Mouse (Mus musculus) ES-Bruce4 (cell line): ENCODE measurements around the gene Mapk6. TPM values are rescaled to one million over a fixed set of nuclear protein-coding genes. Genes with fewer than 3 reads are reported as not detected.

Experiments used
- H3K27ac ChIP-seq: 2 replicates; pipeline ENCODE4 v1.5.1; 2012; ENCODE audit warnings: low read length, inconsistent platforms; ENCODE audit not compliant: insufficient read depth
- H3K27me3 ChIP-seq: 2 replicates; pipeline ENCODE4 v1.6.1; 2012; ENCODE audit warnings: mild to moderate bottlenecking, low read length, inconsistent platforms; ENCODE audit not compliant: control insufficient read depth, poor library complexity, insufficient read depth, severe bottlenecking
- H3K36me3 ChIP-seq: 2 replicates; pipeline ENCODE4 v1.6.1; 2012; ENCODE audit warnings: inconsistent platforms, mild to moderate bottlenecking, low read length, moderate library complexity; ENCODE audit not compliant: control insufficient read depth, poor library complexity, insufficient read depth, severe bottlenecking
- H3K4me1 ChIP-seq: one replicate; pipeline ENCODE4 v1.8.1; 2011; ENCODE audit warnings: low read length; ENCODE audit not compliant: control insufficient read depth, insufficient read depth
- H3K4me3 ChIP-seq: 2 replicates; pipeline ENCODE4 v1.5.1; 2011; ENCODE audit warnings: low read depth, mild to moderate bottlenecking, low read length
- H3K9ac ChIP-seq: 2 replicates; pipeline ENCODE4 v1.6.1; 2012; ENCODE audit warnings: low read depth, mild to moderate bottlenecking, inconsistent platforms; ENCODE audit not compliant: poor library complexity, severe bottlenecking
- H3K9me3 ChIP-seq: replicated peaks from 2 replicates; pipeline ENCODE4 v1.6.1; 2012; ENCODE audit warnings: mild to moderate bottlenecking, low read length, inconsistent platforms; ENCODE audit not compliant: control insufficient read depth, poor library complexity, insufficient read depth, severe bottlenecking
- CTCF ChIP-seq: IDR thresholded peaks from one replicate; pipeline ENCODE4 v1.8.1; 2011; ENCODE audit warnings: low read depth, low read length
- EP300 ChIP-seq: IDR thresholded peaks from 2 replicates; pipeline ENCODE4 v1.6.1; 2011; ENCODE audit warnings: low read depth, low read length; ENCODE audit not compliant: insufficient read depth
- POLR2A ChIP-seq: IDR thresholded peaks from one replicate; pipeline ENCODE4 v1.8.1; 2011; ENCODE audit warnings: low read length; ENCODE audit not compliant: insufficient read depth
- polyA plus RNA-seq: library from polyadenylated mRNA; stranded (reverse); fragments of >200 nt; gene quantifications from 2 replicates; pipeline ENCODE4 v1.2.4, GENCODE M21; 2011; ENCODE audit warnings: low read depth; ENCODE audit not compliant: missing spikeins, insufficient read depth, insufficient read length

Gene Mapk6
- polyA plus RNA-seq, 1 experiment: 147 TPM

DNA sequence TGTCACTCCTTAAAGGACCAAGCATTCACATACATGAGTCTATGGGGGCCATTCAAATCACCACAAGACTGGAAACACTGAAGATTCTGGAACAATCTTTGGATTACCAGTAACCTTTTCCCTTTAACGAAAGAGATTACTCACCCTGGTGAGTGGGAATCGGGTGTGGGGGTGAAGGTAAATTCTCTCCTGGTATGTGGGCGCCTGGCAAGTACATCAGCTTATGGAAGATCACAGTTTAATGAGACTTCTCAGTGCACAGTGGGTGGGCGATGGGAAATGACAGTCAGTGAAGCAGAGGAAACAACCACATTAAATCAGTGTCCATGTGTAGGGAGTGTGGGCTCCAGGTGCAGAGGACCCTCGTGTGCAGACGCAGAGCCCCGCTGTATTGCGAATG, 79.0 kb downstream of the Mapk6 start:
- TF ChIP-seq EP300 (no peak), POLR2A (no peak), CTCF (no peak)
- Histone ChIP-seq H3K27ac (no peak overlapping the region), H3K4me3 (no peak overlapping the region), H3K4me1 (no peaks in the 10 kb centered on the region), H3K36me3 (no peaks in the 10 kb centered on the region), H3K9ac (no peak overlapping the region), H3K27me3 (no peaks in the 10 kb centered on the region), H3K9me3 (no peaks in the 10 kb centered on the region)

DNA sequence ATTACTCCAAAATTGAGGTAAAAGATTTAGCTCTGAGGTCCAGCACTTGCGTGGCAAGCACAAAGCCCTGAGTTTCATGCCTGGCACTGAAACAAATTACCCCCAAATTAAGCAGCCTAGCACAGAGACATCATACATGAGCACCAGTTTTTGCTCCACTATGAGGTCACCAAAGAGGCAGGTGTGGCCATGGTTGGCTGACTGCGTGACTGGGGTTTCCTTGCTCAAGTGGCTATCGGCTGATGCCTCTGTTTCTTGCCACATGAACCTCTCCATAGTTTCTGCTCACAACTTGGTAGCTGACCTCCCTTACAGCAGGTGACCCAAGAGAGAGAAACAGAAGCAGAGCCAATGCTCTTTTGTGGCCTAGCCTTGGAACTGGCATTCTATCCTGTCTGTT, 81.8 kb downstream of the Mapk6 start:
- TF ChIP-seq CTCF (no peak), POLR2A (no peak), EP300 (no peak)
- Histone ChIP-seq H3K27me3 (no peaks in the 10 kb centered on the region), H3K36me3 (no peaks in the 10 kb centered on the region), H3K9ac (no peak overlapping the region), H3K4me1 (no peaks in the 10 kb centered on the region), H3K4me3 (no peak overlapping the region), H3K27ac (no peak overlapping the region), H3K9me3 (no peaks in the 10 kb centered on the region)

DNA sequence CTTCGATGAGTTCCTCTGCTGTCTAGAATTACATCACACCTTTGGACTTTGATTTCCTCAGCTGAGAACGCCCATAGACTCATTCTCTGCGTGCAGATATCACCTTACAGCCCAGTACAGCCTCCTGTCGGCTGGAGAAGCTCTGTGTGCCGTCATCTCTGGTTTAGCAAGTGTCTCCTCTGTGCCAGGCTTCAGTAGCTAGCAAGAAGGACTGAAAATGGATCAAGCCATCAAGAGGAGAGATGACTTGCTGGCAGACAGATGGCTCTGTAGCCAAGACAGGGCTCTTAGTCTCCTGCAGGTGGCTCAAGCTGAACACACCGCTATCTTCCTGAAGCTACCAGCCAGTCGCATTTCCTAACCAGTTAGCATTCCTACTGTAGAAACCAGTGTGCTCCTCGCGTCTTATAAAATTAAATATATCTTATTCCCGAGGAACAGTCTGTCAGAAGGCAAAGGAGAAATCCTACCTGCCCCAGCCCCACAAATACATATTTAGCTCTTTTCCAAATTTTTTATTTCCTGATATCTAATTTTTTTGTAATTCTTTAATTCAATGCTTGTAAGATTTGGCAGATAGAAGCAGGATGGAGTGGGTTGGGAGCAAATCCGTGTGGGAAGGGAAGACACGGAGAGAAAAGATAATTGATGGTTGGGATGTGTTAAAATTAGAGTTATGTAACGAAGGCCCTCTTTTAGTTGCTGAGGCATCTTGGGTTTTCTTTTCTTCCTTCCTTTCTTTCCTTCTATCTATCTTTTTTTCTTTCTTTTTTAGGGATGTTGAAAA, 87.5 kb downstream of the Mapk6 start:
- no peak overlapping the region for H3K4me3 ChIP-seq
- TF ChIP-seq CTCF: no peak
- TF ChIP-seq EP300: no peak
- TF ChIP-seq POLR2A: no peak
- no peak overlapping the region for H3K9ac ChIP-seq
- H3K27me3 ChIP-seq: no peaks in the 10 kb centered on the region
- peaks cover 4% of the 10 kb centered on the region for H3K4me1 ChIP-seq
- no peaks in the 10 kb centered on the region for H3K36me3 ChIP-seq
- H3K9me3 ChIP-seq: no peaks in the 10 kb centered on the region
- H3K27ac ChIP-seq: no peak overlapping the region

DNA sequence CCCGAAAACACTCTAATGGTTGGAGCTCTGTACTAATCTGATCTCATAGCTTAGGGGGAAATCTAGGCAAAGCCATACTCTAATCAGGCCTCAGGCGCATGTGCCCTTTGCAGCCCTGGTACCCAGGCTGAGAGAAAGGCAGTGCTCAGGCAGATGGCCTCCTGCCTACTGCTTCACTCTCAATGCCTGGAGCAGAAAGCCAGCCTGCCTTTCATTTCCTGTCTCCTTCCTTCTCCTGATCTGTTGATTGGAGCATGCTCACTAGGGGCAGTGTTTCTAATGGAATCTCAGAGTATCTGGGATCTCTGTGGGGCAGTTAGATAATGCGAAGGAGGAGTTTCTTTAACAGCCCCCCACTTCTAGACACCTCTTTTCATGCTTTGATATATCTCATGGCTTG, 90.4 kb downstream of the Mapk6 start:
- Histone ChIP-seq H3K36me3 (no peaks in the 10 kb centered on the region), H3K27me3 (no peaks in the 10 kb centered on the region), H3K4me3 (no peak overlapping the region), H3K4me1 (peaks cover 4% of the 10 kb centered on the region), H3K27ac (no peak overlapping the region), H3K9ac (no peak overlapping the region), H3K9me3 (no peaks in the 10 kb centered on the region)
- TF ChIP-seq POLR2A: no peak
- no peak for TF ChIP-seq EP300
- TF ChIP-seq CTCF: no peak

Other genes with a start within 250 kb of the Mapk6 start
- gene Myo5c, start 178.0 kb downstream of the Mapk6 start, polyA plus RNA-seq: 8.0 and 8.8 TPM in 2 replicates
- 3.3 and 6.5 TPM in 2 replicates for gene Gnb5, start 103.7 kb downstream of the Mapk6 start, polyA plus RNA-seq
- gene Bcl2l10, start 62.2 kb downstream of the Mapk6 start, polyA plus RNA-seq: not detected in 2 replicates
- 56.3 and 57.7 TPM in 2 replicates for gene Leo1, start 31.5 kb upstream of the Mapk6 start, polyA plus RNA-seq
- 65.4 and 69.3 TPM in 2 replicates for gene Tmod3, start 149.7 kb upstream of the Mapk6 start, polyA plus RNA-seq
- 7.3 and 8.9 TPM in 2 replicates for gene Tmod2, start 201.3 kb upstream of the Mapk6 start, polyA plus RNA-seq
- gene Lysmd2, start 215.7 kb upstream of the Mapk6 start, polyA plus RNA-seq: 7.0 and 8.3 TPM in 2 replicates